Mouse (Mus musculus) adrenal gland, postnatal 4 days (tissue): ENCODE measurements around the gene Lrtm2. TPM values are rescaled to one million over a fixed set of nuclear protein-coding genes. Genes with fewer than 3 reads are reported as not detected.

Experiments
- DNase-seq, 2 experiments: peaks; one replicate each; pipeline ENCODE4 v3.0.0; 2021 to 2022; ENCODE audit warnings: low spot score in 2 of 2, mixed read lengths in 2 of 2
- total RNA-seq, 2 experiments: library from RNA; stranded (reverse); gene quantifications; 2 replicates each; pipeline ENCODE4 v1.2.3; 2021

The Lrtm2 gene
- total RNA-seq, 2 experiments from 2014 or later, result 0.25 to 0.87 TPM

GRCm38 (mm10) chr6:119336124-119336523, 5.6 kb upstream of the Lrtm2 start:
- DNase-seq, result no peak

GRCm38 (mm10) chr6:119333831-119334230, 3.3 kb upstream of the Lrtm2 start:
- no peak for DNase-seq

- no peak for DNase-seq
Observed at GRCm38 (mm10) chr6:119333202-119333601, 2.6 kb upstream of the Lrtm2 start.

- DNase-seq, result no peak
Observed at GRCm38 (mm10) chr6:119332111-119332510, 1.5 kb upstream of the Lrtm2 start.

GRCm38 (mm10) chr6:119329936-119330335, 630 bp downstream of the Lrtm2 start:
- DNase-seq, result no peak

- no peak for DNase-seq
Observed at GRCm38 (mm10) chr6:119329215-119329714, 1.3 kb downstream of the Lrtm2 start.

GRCm38 (mm10) chr6:119328521-119329115, 1.9 kb downstream of the Lrtm2 start:
- DNase-seq, result no peak

- no peak for DNase-seq
Observed at GRCm38 (mm10) chr6:119326541-119326940, 4.0 kb downstream of the Lrtm2 start.

- DNase-seq, result no peak
Observed at GRCm38 (mm10) chr6:119325978-119326377, 4.6 kb downstream of the Lrtm2 start.

GRCm38 (mm10) chr6:119324776-119325175, 5.8 kb downstream of the Lrtm2 start:
- DNase-seq, result no peak

- no peak for DNase-seq
Observed at GRCm38 (mm10) chr6:119321752-119322151, 8.8 kb downstream of the Lrtm2 start.

GRCm38 (mm10) chr6:119320481-119320880, 10.1 kb downstream of the Lrtm2 start:
- DNase-seq, result peak in 1 of 2 experiments; percentile 25

GRCm38 (mm10) chr6:119319358-119319757, 11.2 kb downstream of the Lrtm2 start:
- DNase-seq, result no peak

- DNase-seq, result no peak
Observed at GRCm38 (mm10) chr6:119318732-119319131, 11.8 kb downstream of the Lrtm2 start.

GRCm38 (mm10) chr6:119314751-119315476, 15.7 kb downstream of the Lrtm2 start:
- DNase-seq, result no peak

GRCm38 (mm10) chr6:119313588-119314375, 16.8 kb downstream of the Lrtm2 start:
- DNase-seq, result no peak

- DNase-seq, result no peak
Observed at GRCm38 (mm10) chr6:119313096-119313495, 17.5 kb downstream of the Lrtm2 start.

GRCm38 (mm10) chr6:119312381-119312780, 18.2 kb downstream of the Lrtm2 start:
- no peak for DNase-seq

GRCm38 (mm10) chr6:119310176-119310575, 20.4 kb downstream of the Lrtm2 start:
- no peak for DNase-seq

- no peak for DNase-seq
Observed at GRCm38 (mm10) chr6:119307867-119308413, 22.6 kb downstream of the Lrtm2 start.

GRCm38 (mm10) chr6:119303331-119303730, 27.2 kb downstream of the Lrtm2 start:
- no peak for DNase-seq

- DNase-seq, result no peak
Observed at GRCm38 (mm10) chr6:119301310-119301709, 29.3 kb downstream of the Lrtm2 start.
